Comparison of ENCODE assay signal across 21 mouse cellular contexts in the genomic region with DNA sequence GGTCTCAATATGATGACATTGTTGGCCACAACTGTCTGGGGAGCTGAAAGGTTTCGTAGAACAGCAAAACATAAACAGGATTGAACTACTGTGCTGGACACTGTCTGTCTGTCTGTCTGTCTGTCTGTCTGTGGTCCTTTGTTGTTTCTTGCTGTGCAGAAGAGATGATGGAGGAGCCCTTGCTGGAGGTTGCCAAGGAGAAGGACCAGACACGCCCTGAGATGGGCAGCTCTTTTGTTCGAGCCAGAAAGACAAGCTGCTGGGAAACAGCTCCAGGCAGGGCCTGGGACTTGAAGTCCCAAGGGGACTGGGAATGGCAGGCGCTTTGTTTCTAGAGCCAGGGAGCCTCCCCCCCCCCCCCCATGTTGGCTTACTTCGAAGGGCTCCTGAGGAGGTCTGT. TPM values are rescaled to one million over a fixed set of nuclear protein-coding genes. Genes with fewer than 3 reads are reported as not detected.
A peak's percentile ranks its signal among the peaks of the same experiment; 100 is the strongest.
DNase-seq lines count a peak whose midpoint lies in the region; ATAC-seq and TF ChIP-seq lines count a peak whose summit lies in the region.
"Had no signal": no experiment of that assay in that cellular context is flagged by ENCODE, and none has a peak within 500 bp of the region (broad histone marks: within the 10 kb centered on the region; RNA-seq: fewer than 3 reads in every experiment).

No protein-coding gene starts in this region.

- no peak overlapping the region for H3K27ac ChIP-seq in forebrain, embryonic 11.5 days (ENCODE audit: low read depth, low read length)
- H3K27ac ChIP-seq in forebrain, embryonic 16.5 days (ENCODE audit: low read length) = no peak overlapping the region
- H3K27ac ChIP-seq in neural tube, embryonic 12.5 days = no peak overlapping the region
- peak overlapping the region; percentile 3; the same call in 1 of the 2 replicates for H3K27ac ChIP-seq in hindbrain, embryonic 16.5 days (ENCODE audit: low read depth, low read length)
- H3K27ac ChIP-seq in neural tube, embryonic 13.5 days (replicated peaks) = peak overlapping the region; percentile 67
- no peak overlapping the region for H3K27ac ChIP-seq in stomach, postnatal 0 days (replicated peaks)
- H3K27ac ChIP-seq: left cerebral cortex, adult 2 months; limb, embryonic 13.5 days; liver, embryonic 14.5 days; stomach, embryonic 15.5 days had no signal

- H3K36me3 ChIP-seq in forebrain, embryonic 11.5 days (ENCODE audit: control insufficient read depth, insufficient read depth, low read length) = no peaks in the 10 kb centered on the region
- no peaks in the 10 kb centered on the region for H3K36me3 ChIP-seq in forebrain, embryonic 16.5 days (ENCODE audit: control insufficient read depth, insufficient read depth)
- no peaks in the 10 kb centered on the region; the same call in 1 of the 2 replicates for H3K36me3 ChIP-seq in neural tube, embryonic 12.5 days
- 0 out of 2 replicates have a peak, but pooled peaks cover 2% of the 10 kb centered on the region for H3K36me3 ChIP-seq in hindbrain, embryonic 16.5 days (ENCODE audit: control insufficient read depth, insufficient read depth, low read length)
- H3K36me3 ChIP-seq in neural tube, embryonic 13.5 days = peaks cover 10% of the 10 kb centered on the region; the same call in 1 of the 2 replicates
- no peaks in the 10 kb centered on the region for H3K36me3 ChIP-seq in stomach, postnatal 0 days (ENCODE audit: control insufficient read depth, insufficient read depth, low read length)
- H3K36me3 ChIP-seq: heart, embryonic 12.5 days; limb, embryonic 13.5 days; stomach, embryonic 15.5 days had no signal

- peak; percentile 49 for DNase-seq in forebrain, embryonic 11.5 days (ENCODE audit: low spot score)
- DNase-seq in neural tube, embryonic 10.5 days (ENCODE audit: extremely low spot score, low spot score) = no peak
- DNase-seq in kidney, adult 11 months = no peak
- no peak for DNase-seq in stomach, postnatal 0 days (ENCODE audit: low spot score)
- DNase-seq: adrenal gland, postnatal 10 days; cerebellum, adult 2 months; gastrocnemius, postnatal 36 days; heart, postnatal 4 days; kidney, postnatal 14 days; spleen, adult 18-20 months had no signal

- ATAC-seq in forebrain, embryonic 11.5 days (replicated peaks; ENCODE audit: low FRiP score) = no peak
- no peak for ATAC-seq in forebrain, embryonic 16.5 days
- no peak for ATAC-seq in neural tube, embryonic 12.5 days (ENCODE audit: low FRiP score, low read depth)
- no peak for ATAC-seq in hindbrain, embryonic 16.5 days
- no peak for ATAC-seq in neural tube, embryonic 13.5 days (ENCODE audit: low read depth)
- ATAC-seq in stomach, postnatal 0 days (ENCODE audit: low FRiP score, low TSS enrichment) = no peak
- ATAC-seq: intestine, postnatal 0 days had no signal

- no peak for TF ChIP-seq EP300 in stomach, postnatal 0 days (optimal IDR thresholded peaks at IDR 0.05)

- H3K4me2 ChIP-seq in forebrain, embryonic 11.5 days (ENCODE audit: low read depth, low read length, severe bottlenecking) = no peak overlapping the region
- H3K4me2 ChIP-seq in forebrain, embryonic 16.5 days (ENCODE audit: low read length) = no peak overlapping the region
- H3K4me2 ChIP-seq in neural tube, embryonic 12.5 days (replicated peaks) = peak overlapping the region; percentile 30
- H3K4me2 ChIP-seq in hindbrain, embryonic 16.5 days (ENCODE audit: low read length) = no peak overlapping the region
- no peak overlapping the region; the same call in 1 of the 2 replicates for H3K4me2 ChIP-seq in neural tube, embryonic 13.5 days
- no peak overlapping the region for H3K4me2 ChIP-seq in stomach, postnatal 0 days (replicated peaks; ENCODE audit: low read depth)
- H3K4me2 ChIP-seq: heart, embryonic 12.5 days; limb, embryonic 13.5 days; stomach, embryonic 15.5 days had no signal

- no peaks in the 10 kb centered on the region for H3K9me3 ChIP-seq in forebrain, embryonic 11.5 days (ENCODE audit: control insufficient read depth, low read length)
- H3K9me3 ChIP-seq in forebrain, embryonic 16.5 days (ENCODE audit: control insufficient read depth, low read length) = no peaks in the 10 kb centered on the region
- H3K9me3 ChIP-seq in neural tube, embryonic 12.5 days = no peaks in the 10 kb centered on the region
- H3K9me3 ChIP-seq in hindbrain, embryonic 16.5 days (ENCODE audit: control insufficient read depth, low read length) = no peaks in the 10 kb centered on the region
- H3K9me3 ChIP-seq in neural tube, embryonic 13.5 days = no peaks in the 10 kb centered on the region
- no peaks in the 10 kb centered on the region for H3K9me3 ChIP-seq in stomach, postnatal 0 days (ENCODE audit: control insufficient read depth, low read length)
- H3K9me3 ChIP-seq: heart, embryonic 12.5 days; limb, embryonic 13.5 days; stomach, embryonic 15.5 days had no signal

- no peak for TF ChIP-seq CTCF in stomach, postnatal 0 days (IDR thresholded peaks at IDR 0.05; ENCODE audit: low read depth)

- peaks cover 8% of the 10 kb centered on the region for H3K4me1 ChIP-seq in forebrain, embryonic 11.5 days (replicated peaks; ENCODE audit: control insufficient read depth, insufficient read depth, low read length)
- H3K4me1 ChIP-seq in forebrain, embryonic 16.5 days (replicated peaks; ENCODE audit: control insufficient read depth, insufficient read depth, low read length) = peaks cover 30% of the 10 kb centered on the region
- H3K4me1 ChIP-seq in neural tube, embryonic 12.5 days = peaks cover 53% of the 10 kb centered on the region
- peaks cover 57% of the 10 kb centered on the region for H3K4me1 ChIP-seq in hindbrain, embryonic 16.5 days (ENCODE audit: control insufficient read depth, insufficient read depth, low read depth, low read length)
- peaks cover 89% of the 10 kb centered on the region for H3K4me1 ChIP-seq in neural tube, embryonic 13.5 days (replicated peaks)
- no peaks in the 10 kb centered on the region for H3K4me1 ChIP-seq in stomach, postnatal 0 days (replicated peaks; ENCODE audit: control insufficient read depth, insufficient read depth)

- 62% methylated on average over 5 of the region's 5 CpGs for WGBS in forebrain, embryonic 11.5 days
- WGBS in forebrain, embryonic 16.5 days = 50% methylated on average over 5 of the region's 5 CpGs
- WGBS in neural tube, embryonic 12.5 days = 35% methylated on average over 5 of the region's 5 CpGs
- 16% methylated on average over 5 of the region's 5 CpGs for WGBS in hindbrain, embryonic 16.5 days
- 14% methylated on average over 5 of the region's 5 CpGs for WGBS in neural tube, embryonic 13.5 days
- WGBS in stomach, postnatal 0 days = 65% methylated on average over 5 of the region's 5 CpGs

- H3K4me3 ChIP-seq in forebrain, embryonic 11.5 days (ENCODE audit: low read depth, low read length) = no peak overlapping the region
- no peak overlapping the region for H3K4me3 ChIP-seq in forebrain, embryonic 16.5 days (replicated peaks; ENCODE audit: low read length)
- H3K4me3 ChIP-seq in neural tube, embryonic 12.5 days = no peak overlapping the region
- H3K4me3 ChIP-seq in hindbrain, embryonic 16.5 days (ENCODE audit: low read length) = no peak overlapping the region
- no peak overlapping the region for H3K4me3 ChIP-seq in neural tube, embryonic 13.5 days
- no peak overlapping the region for H3K4me3 ChIP-seq in stomach, postnatal 0 days (ENCODE audit: low read depth, low read length)
- H3K4me3 ChIP-seq: erythroblast, embryonic 14.5 days; heart, embryonic 12.5 days; left cerebral cortex, adult 2 months; limb, embryonic 13.5 days; stomach, embryonic 15.5 days had no signal

- H3K27me3 ChIP-seq in forebrain, embryonic 11.5 days (ENCODE audit: control insufficient read depth, insufficient read depth, low read length) = no peaks in the 10 kb centered on the region; the same call in 1 of the 2 replicates
- H3K27me3 ChIP-seq in forebrain, embryonic 16.5 days (replicated peaks; ENCODE audit: control insufficient read depth, insufficient read depth, low read length) = no peaks in the 10 kb centered on the region
- no peaks in the 10 kb centered on the region for H3K27me3 ChIP-seq in neural tube, embryonic 12.5 days (replicated peaks)
- H3K27me3 ChIP-seq in hindbrain, embryonic 16.5 days (replicated peaks; ENCODE audit: control insufficient read depth, insufficient read depth, low read length) = no peaks in the 10 kb centered on the region
- H3K27me3 ChIP-seq in neural tube, embryonic 13.5 days = no peaks in the 10 kb centered on the region
- peaks cover 6% of the 10 kb centered on the region for H3K27me3 ChIP-seq in stomach, postnatal 0 days (ENCODE audit: control insufficient read depth, insufficient read depth, low read length)

- H3K9ac ChIP-seq in forebrain, embryonic 11.5 days (ENCODE audit: low read length) = no peak overlapping the region
- no peak overlapping the region for H3K9ac ChIP-seq in forebrain, embryonic 16.5 days (replicated peaks; ENCODE audit: low read depth, low read length)
- H3K9ac ChIP-seq in neural tube, embryonic 12.5 days = no peak overlapping the region
- no peak overlapping the region for H3K9ac ChIP-seq in hindbrain, embryonic 16.5 days (ENCODE audit: low read depth, low read length)
- H3K9ac ChIP-seq in neural tube, embryonic 13.5 days = no peak overlapping the region
- no peak overlapping the region for H3K9ac ChIP-seq in stomach, postnatal 0 days (ENCODE audit: low read length)
- H3K9ac ChIP-seq: heart, embryonic 12.5 days; limb, embryonic 13.5 days; liver, embryonic 14.5 days; stomach, embryonic 15.5 days had no signal

RNA-seq across cellular contexts. Expression of a gene that starts 5.9 kb away (rescaled TPM):
- polyA plus RNA-seq in forebrain, embryonic 11.5 days (2014; fragmentation: Nextera tagmentation; extraction: Ambion mirVana) = 12.5 and 13.6 TPM in 2 replicates
- polyA plus RNA-seq in forebrain, embryonic 16.5 days (2015; fragmentation: Nextera tagmentation; extraction: Ambion mirVana) = 63.6 and 77.9 TPM in 2 replicates
- 55.5 and 61.1 TPM in 2 replicates for polyA plus RNA-seq in neural tube, embryonic 12.5 days (2016; fragmentation: Nextera tagmentation; extraction: Ambion mirVana)
- 137 and 140 TPM in 2 replicates for polyA plus RNA-seq in hindbrain, embryonic 16.5 days (2015; fragmentation: Nextera tagmentation; extraction: Ambion mirVana)
- polyA plus RNA-seq in neural tube, embryonic 13.5 days (2015; fragmentation: Nextera tagmentation; extraction: Ambion mirVana) = 82.5 and 86.2 TPM in 2 replicates
- 3.3 and 4.1 TPM in 2 replicates for polyA plus RNA-seq in stomach, postnatal 0 days (2015; fragmentation: Nextera tagmentation; extraction: Ambion mirVana)
- polyA plus RNA-seq: erythroblast, embryonic 14.5 days had no signal

Comparison
In these comparisons a context has a peak if more than half of its experiments do, and no peak if none do; other contexts are left out.
1. H3K27ac ChIP-seq: peak in hindbrain, embryonic 16.5 days (single experiment) and neural tube, embryonic 13.5 days (single experiment); none in forebrain, embryonic 11.5 days (single experiment), forebrain, embryonic 16.5 days (single experiment), neural tube, embryonic 12.5 days (single experiment) and stomach, postnatal 0 days (single experiment).